Mouse (Mus musculus): ENCODE measurements around the gene Enah. TPM values are rescaled to one million over a fixed set of nuclear protein-coding genes. Genes with fewer than 3 reads are reported as not detected.

Gene Enah
- polyA plus RNA-seq, 1 experiment from 2014 or later = 42.4 TPM

- DNase-seq (ENCODE audit: low spot score) (no peak), ATAC-seq (replicated peaks; ENCODE audit: low FRiP score) (no peak)
- Histone ChIP-seq H3K9ac (ENCODE audit: low read length) (no peak overlapping the region), H3K4me2 (ENCODE audit: low read depth, low read length, severe bottlenecking) (no peak overlapping the region), H3K4me3 (ENCODE audit: low read depth, low read length) (no peak overlapping the region), H3K27me3 (ENCODE audit: control insufficient read depth, insufficient read depth, low read length) (no peaks in the 10 kb centered on the region), H3K36me3 (ENCODE audit: control insufficient read depth, insufficient read depth, low read length) (no peaks in the 10 kb centered on the region), H3K9me3 (ENCODE audit: control insufficient read depth, low read length) (no peaks in the 10 kb centered on the region), H3K4me1 (replicated peaks; ENCODE audit: control insufficient read depth, insufficient read depth, low read length) (no peaks in the 10 kb centered on the region), H3K27ac (ENCODE audit: low read depth, low read length) (no peak overlapping the region)
- WGBS = 69% methylated on average over 9 of the region's 9 CpGs
Measured at GRCm38 (mm10) chr1:182055122-182055521, 35.3 kb upstream of the Enah start.

GRCm38 (mm10) chr1:182054651-182055050, 34.9 kb upstream of the Enah start:
- no peaks in the 10 kb centered on the region for H3K9me3 ChIP-seq (ENCODE audit: control insufficient read depth, low read length)
- no peak overlapping the region for H3K4me3 ChIP-seq (ENCODE audit: low read depth, low read length)
- H3K4me1 ChIP-seq (replicated peaks; ENCODE audit: control insufficient read depth, insufficient read depth, low read length) = no peaks in the 10 kb centered on the region
- ATAC-seq (replicated peaks; ENCODE audit: low FRiP score) (no peak), DNase-seq (ENCODE audit: low spot score) (no peak)
- no peaks in the 10 kb centered on the region for H3K36me3 ChIP-seq (ENCODE audit: control insufficient read depth, insufficient read depth, low read length)
- no peaks in the 10 kb centered on the region for H3K27me3 ChIP-seq (ENCODE audit: control insufficient read depth, insufficient read depth, low read length)
- no peak overlapping the region for H3K27ac ChIP-seq (ENCODE audit: low read depth, low read length)
- H3K9ac ChIP-seq (ENCODE audit: low read length) = no peak overlapping the region
- H3K4me2 ChIP-seq (ENCODE audit: low read depth, low read length, severe bottlenecking) = no peak overlapping the region
- 90% methylated on average over 6 of the region's 6 CpGs for WGBS

- H3K36me3 ChIP-seq (ENCODE audit: control insufficient read depth, insufficient read depth, low read length) = no peaks in the 10 kb centered on the region
- H3K4me1 ChIP-seq (replicated peaks; ENCODE audit: control insufficient read depth, insufficient read depth, low read length) = no peaks in the 10 kb centered on the region
- no peak for DNase-seq (ENCODE audit: low spot score)
- no peaks in the 10 kb centered on the region for H3K9me3 ChIP-seq (ENCODE audit: control insufficient read depth, low read length)
- no peak overlapping the region for H3K4me2 ChIP-seq (ENCODE audit: low read depth, low read length, severe bottlenecking)
- 70% methylated on average over 10 of the region's 10 CpGs for WGBS
- no peaks in the 10 kb centered on the region for H3K27me3 ChIP-seq (ENCODE audit: control insufficient read depth, insufficient read depth, low read length)
- H3K27ac ChIP-seq (ENCODE audit: low read depth, low read length) = no peak overlapping the region
- no peak for ATAC-seq (replicated peaks; ENCODE audit: low FRiP score)
- no peak overlapping the region for H3K4me3 ChIP-seq (ENCODE audit: low read depth, low read length)
- H3K9ac ChIP-seq (ENCODE audit: low read length) = no peak overlapping the region
Measured at GRCm38 (mm10) chr1:182052973-182053372, 33.2 kb upstream of the Enah start.

GRCm38 (mm10) chr1:182052385-182052784, 32.6 kb upstream of the Enah start:
- no peak for DNase-seq (ENCODE audit: low spot score)
- no peak overlapping the region for H3K4me3 ChIP-seq (ENCODE audit: low read depth, low read length)
- no peak overlapping the region for H3K9ac ChIP-seq (ENCODE audit: low read length)
- H3K4me2 ChIP-seq (ENCODE audit: low read depth, low read length, severe bottlenecking) = no peak overlapping the region
- H3K36me3 ChIP-seq (ENCODE audit: control insufficient read depth, insufficient read depth, low read length) = no peaks in the 10 kb centered on the region
- no peaks in the 10 kb centered on the region for H3K4me1 ChIP-seq (replicated peaks; ENCODE audit: control insufficient read depth, insufficient read depth, low read length)
- 86% methylated on average over 7 of the region's 7 CpGs for WGBS
- ATAC-seq (replicated peaks; ENCODE audit: low FRiP score) = no peak
- H3K27me3 ChIP-seq (ENCODE audit: control insufficient read depth, insufficient read depth, low read length) = no peaks in the 10 kb centered on the region
- no peaks in the 10 kb centered on the region for H3K9me3 ChIP-seq (ENCODE audit: control insufficient read depth, low read length)
- no peak overlapping the region for H3K27ac ChIP-seq (ENCODE audit: low read depth, low read length)

GRCm38 (mm10) chr1:182049813-182050212, 30.0 kb upstream of the Enah start:
- ATAC-seq (replicated peaks; ENCODE audit: low FRiP score) (no peak), DNase-seq (ENCODE audit: low spot score) (no peak)
- Histone ChIP-seq H3K36me3 (ENCODE audit: control insufficient read depth, insufficient read depth, low read length) (no peaks in the 10 kb centered on the region), H3K27me3 (ENCODE audit: control insufficient read depth, insufficient read depth, low read length) (no peaks in the 10 kb centered on the region), H3K27ac (ENCODE audit: low read depth, low read length) (no peak overlapping the region), H3K4me2 (ENCODE audit: low read depth, low read length, severe bottlenecking) (no peak overlapping the region), H3K4me1 (replicated peaks; ENCODE audit: control insufficient read depth, insufficient read depth, low read length) (peaks cover 2% of the 10 kb centered on the region; the same call in 1 of the 2 replicates), H3K9ac (ENCODE audit: low read length) (no peak overlapping the region), H3K4me3 (ENCODE audit: low read depth, low read length) (no peak overlapping the region), H3K9me3 (ENCODE audit: control insufficient read depth, low read length) (no peaks in the 10 kb centered on the region)
- 90% methylated on average over 7 of the region's 7 CpGs for WGBS

- Histone ChIP-seq H3K27ac (ENCODE audit: low read depth, low read length) (no peak overlapping the region), H3K4me2 (ENCODE audit: low read depth, low read length, severe bottlenecking) (no peak overlapping the region), H3K4me1 (replicated peaks; ENCODE audit: control insufficient read depth, insufficient read depth, low read length) (peaks cover 2% of the 10 kb centered on the region; the same call in 1 of the 2 replicates), H3K27me3 (ENCODE audit: control insufficient read depth, insufficient read depth, low read length) (no peaks in the 10 kb centered on the region), H3K36me3 (ENCODE audit: control insufficient read depth, insufficient read depth, low read length) (no peaks in the 10 kb centered on the region), H3K4me3 (ENCODE audit: low read depth, low read length) (no peak overlapping the region), H3K9ac (ENCODE audit: low read length) (no peak overlapping the region), H3K9me3 (ENCODE audit: control insufficient read depth, low read length) (no peaks in the 10 kb centered on the region)
- ATAC-seq (replicated peaks; ENCODE audit: low FRiP score) (no peak), DNase-seq (ENCODE audit: low spot score) (no peak)
- WGBS = 87% methylated on average over 4 of the region's 4 CpGs
Measured at GRCm38 (mm10) chr1:182048101-182048500, 28.3 kb upstream of the Enah start.

- Histone ChIP-seq H3K9me3 (ENCODE audit: control insufficient read depth, low read length) (no peaks in the 10 kb centered on the region), H3K4me3 (ENCODE audit: low read depth, low read length) (no peak overlapping the region), H3K4me2 (ENCODE audit: low read depth, low read length, severe bottlenecking) (no peak overlapping the region), H3K27me3 (ENCODE audit: control insufficient read depth, insufficient read depth, low read length) (no peaks in the 10 kb centered on the region), H3K36me3 (ENCODE audit: control insufficient read depth, insufficient read depth, low read length) (no peaks in the 10 kb centered on the region), H3K27ac (ENCODE audit: low read depth, low read length) (no peak overlapping the region), H3K9ac (ENCODE audit: low read length) (no peak overlapping the region), H3K4me1 (replicated peaks; ENCODE audit: control insufficient read depth, insufficient read depth, low read length) (peaks cover 2% of the 10 kb centered on the region; the same call in 1 of the 2 replicates)
- ATAC-seq (replicated peaks; ENCODE audit: low FRiP score) = no peak
- WGBS = 86% methylated on average over 3 of the region's 3 CpGs
- no peak for DNase-seq (ENCODE audit: low spot score)
Measured at GRCm38 (mm10) chr1:182047016-182047690, 27.4 kb upstream of the Enah start.

GRCm38 (mm10) chr1:182045208-182045607, 25.4 kb upstream of the Enah start:
- H3K4me1 ChIP-seq (replicated peaks; ENCODE audit: control insufficient read depth, insufficient read depth, low read length) = peaks cover 2% of the 10 kb centered on the region; the same call in 1 of the 2 replicates
- H3K27ac ChIP-seq (ENCODE audit: low read depth, low read length) = no peak overlapping the region
- H3K27me3 ChIP-seq (ENCODE audit: control insufficient read depth, insufficient read depth, low read length) = no peaks in the 10 kb centered on the region
- WGBS = 73% methylated on average over 4 of the region's 4 CpGs
- DNase-seq (ENCODE audit: low spot score) = no peak
- no peaks in the 10 kb centered on the region for H3K36me3 ChIP-seq (ENCODE audit: control insufficient read depth, insufficient read depth, low read length)
- no peak overlapping the region for H3K4me3 ChIP-seq (ENCODE audit: low read depth, low read length)
- H3K4me2 ChIP-seq (ENCODE audit: low read depth, low read length, severe bottlenecking) = no peak overlapping the region
- H3K9me3 ChIP-seq (ENCODE audit: control insufficient read depth, low read length) = no peaks in the 10 kb centered on the region
- ATAC-seq (replicated peaks; ENCODE audit: low FRiP score) = no peak
- H3K9ac ChIP-seq (ENCODE audit: low read length) = no peak overlapping the region

GRCm38 (mm10) chr1:182040538-182040937, 20.7 kb upstream of the Enah start:
- no peaks in the 10 kb centered on the region for H3K9me3 ChIP-seq (ENCODE audit: control insufficient read depth, low read length)
- H3K27me3 ChIP-seq (ENCODE audit: control insufficient read depth, insufficient read depth, low read length) = no peaks in the 10 kb centered on the region
- WGBS = 89% methylated on average over 3 of the region's 3 CpGs
- H3K4me2 ChIP-seq (ENCODE audit: low read depth, low read length, severe bottlenecking) = no peak overlapping the region
- H3K9ac ChIP-seq (ENCODE audit: low read length) = no peak overlapping the region
- H3K4me3 ChIP-seq (ENCODE audit: low read depth, low read length) = no peak overlapping the region
- DNase-seq (ENCODE audit: low spot score) = no peak
- no peak for ATAC-seq (replicated peaks; ENCODE audit: low FRiP score)
- H3K36me3 ChIP-seq (ENCODE audit: control insufficient read depth, insufficient read depth, low read length) = no peaks in the 10 kb centered on the region
- H3K27ac ChIP-seq (ENCODE audit: low read depth, low read length) = no peak overlapping the region
- peaks cover 2% of the 10 kb centered on the region; the same call in 1 of the 2 replicates for H3K4me1 ChIP-seq (replicated peaks; ENCODE audit: control insufficient read depth, insufficient read depth, low read length)
